Mouse (Mus musculus) heart, embryonic 15.5 days (tissue): ENCODE results near the gene Rfx1. TPM values are rescaled to one million over a fixed set of nuclear protein-coding genes. Genes with fewer than 3 reads are reported as not detected.

Experiments
- ATAC-seq: fragments of 200-750 bp; cut with Nextera tagmentation; replicated peaks from 2 replicates; pipeline ENCODE4 v1.8.0; 2017; ENCODE audit warnings: low read depth, moderate TSS enrichment; ENCODE audit not compliant: insufficient number of reproducible peaks, insufficient read depth, low FRiP score
- H3K27ac ChIP-seq: fragments of 300-500 bp; sonication (generic); 2 replicates; pipeline ENCODE4 v1.5.1; 2015; ENCODE audit warnings: mild to moderate bottlenecking, inconsistent platforms
- H3K27me3 ChIP-seq: fragments of 300-500 bp; sonication (generic); 2 replicates; pipeline ENCODE4 v1.6.1; 2015; ENCODE audit warnings: inconsistent platforms
- H3K36me3 ChIP-seq: fragments of 300-500 bp; sonication (generic); 2 replicates; pipeline ENCODE4 v1.6.1; 2015; ENCODE audit warnings: mild to moderate bottlenecking, inconsistent platforms
- H3K4me1 ChIP-seq: fragments of 300-500 bp; sonication (generic); replicated peaks from 2 replicates; pipeline ENCODE4 v1.6.1; 2015; ENCODE audit warnings: inconsistent platforms
- H3K4me2 ChIP-seq: fragments of 300-500 bp; sonication (generic); 2 replicates; pipeline ENCODE4 v1.6.1; 2015; ENCODE audit warnings: inconsistent platforms, mild to moderate bottlenecking, moderate library complexity
- H3K4me3 ChIP-seq: fragments of 300-500 bp; sonication (generic); 2 replicates; pipeline ENCODE4 v1.5.1; 2015; ENCODE audit warnings: mild to moderate bottlenecking, inconsistent platforms
- H3K9ac ChIP-seq: fragments of 300-500 bp; sonication (generic); 2 replicates; pipeline ENCODE4 v1.6.1; 2015; ENCODE audit warnings: mild to moderate bottlenecking, inconsistent platforms
- H3K9me3 ChIP-seq: fragments of 300-500 bp; sonication (generic); replicated peaks from 2 replicates; pipeline ENCODE4 v1.6.1; 2016; ENCODE audit warnings: inconsistent platforms
- WGBS: fragments of 180-500 bp; shearing (Covaris S2); methylation state at CpG from one replicate; pipeline ENCODE4 v1.1.7; 2015; ENCODE audit warnings: mixed read lengths; 5-methylcytosine and 5-hydroxymethylcytosine counted together
- polyA plus RNA-seq: library from polyadenylated mRNA; unstranded; fragments of >200 nt; fragmentation: Nextera tagmentation; extraction: Ambion mirVana; gene quantifications from 2 replicates; pipeline ENCODE4 v1.2.1, GENCODE M21; 2015

Rfx1 gene
- polyA plus RNA-seq, 1 experiment from 2014 or later: 4.5 TPM

DNA sequence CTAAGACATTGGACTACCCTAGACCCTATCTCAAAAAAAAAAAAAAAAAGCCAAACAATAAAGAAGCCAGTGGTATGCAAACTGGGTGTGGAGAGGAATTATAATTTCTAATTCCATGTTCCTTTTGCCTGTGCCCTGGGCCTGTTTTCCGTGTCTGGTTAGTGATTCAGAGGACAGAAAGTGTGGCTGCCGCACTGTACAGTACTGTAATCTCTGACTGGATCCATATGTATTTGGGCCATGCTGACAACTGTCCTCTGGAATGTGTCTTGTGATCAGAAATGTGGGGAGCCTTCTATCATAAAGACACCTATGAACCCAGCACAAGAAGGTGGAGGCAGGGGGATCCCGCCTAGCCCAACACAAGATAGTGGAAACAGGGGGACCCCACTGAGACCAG lies 55.5 kb downstream of the Rfx1 start:
- 62% methylated on average over 3 of the region's 3 CpGs for WGBS
- no peaks in the 10 kb centered on the region for H3K27me3 ChIP-seq
- no peak overlapping the region for H3K4me3 ChIP-seq
- no peaks in the 10 kb centered on the region for H3K9me3 ChIP-seq
- H3K27ac ChIP-seq: no peak overlapping the region
- ATAC-seq: no peak
- H3K4me1 ChIP-seq: no peaks in the 10 kb centered on the region
- H3K9ac ChIP-seq: no peak overlapping the region
- no peaks in the 10 kb centered on the region for H3K36me3 ChIP-seq
- no peak overlapping the region for H3K4me2 ChIP-seq

DNA sequence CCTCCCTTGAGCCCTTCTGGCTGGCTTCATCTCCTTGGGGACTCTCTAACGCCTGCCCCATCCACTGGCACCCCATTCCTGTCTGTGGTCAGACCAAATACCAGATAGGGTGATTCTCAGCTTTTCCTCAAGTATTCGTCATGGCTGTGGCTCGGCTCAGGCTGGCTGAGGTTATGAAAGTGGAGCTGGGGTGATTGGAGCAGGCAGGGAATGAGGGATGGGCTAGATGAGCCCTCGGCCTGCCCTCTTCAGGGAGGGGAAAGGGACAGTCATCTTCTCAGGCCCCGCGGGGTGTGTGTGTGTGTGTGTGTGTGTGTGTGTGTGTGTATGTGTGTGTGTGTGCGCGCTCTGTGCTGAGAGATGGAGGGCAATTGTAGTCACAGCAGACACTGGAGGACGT lies 59.0 kb downstream of the Rfx1 start, which contains the start of gene Podnl1:
Gene Podnl1, plus strand, starts transcription at position 334 of the 400 bp plus-strand sequence.
- Histone ChIP-seq H3K4me3 (no peak within 1 kb of the TSS), H3K4me1 (peaks cover 2% of the 10 kb centered on the region; the same call in 1 of the 2 replicates), H3K9me3 (no peaks in the 10 kb centered on the region), H3K4me2 (no peak within 1 kb of the TSS), H3K36me3 (no peaks in the 10 kb centered on the region), H3K27ac (no peak within 1 kb of the TSS), H3K9ac (no peak within 1 kb of the TSS), H3K27me3 (peaks cover 6% of the 10 kb centered on the region; the same call in 1 of the 2 replicates)
- WGBS: 51% methylated on average over 9 of the region's 9 CpGs
- ATAC-seq: no peak

DNA sequence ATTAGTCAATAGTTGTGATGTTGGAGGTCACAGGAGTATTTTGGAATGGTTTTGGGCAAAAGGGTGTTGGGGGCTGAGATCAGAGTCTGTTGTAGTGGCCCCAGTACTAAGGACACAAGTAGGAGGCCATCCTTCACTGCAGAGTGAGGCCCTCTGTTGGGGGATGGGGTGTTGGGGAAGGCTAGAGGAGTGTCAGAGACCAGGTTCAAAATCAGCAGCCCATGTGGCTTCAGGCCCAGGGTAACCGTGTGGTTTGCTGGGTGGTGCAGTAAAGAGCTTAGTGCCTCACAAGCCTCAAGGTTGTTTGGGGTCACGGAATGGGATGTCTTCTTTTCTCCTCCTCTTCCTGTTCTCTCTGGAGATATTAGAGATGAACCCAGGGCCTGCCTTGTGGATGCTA lies 60.1 kb downstream of the Rfx1 start:
- Histone ChIP-seq H3K4me2 (no peak overlapping the region), H3K36me3 (no peaks in the 10 kb centered on the region), H3K9ac (no peak overlapping the region), H3K4me1 (peaks cover 4% of the 10 kb centered on the region; the same call in 1 of the 2 replicates), H3K27me3 (peaks cover 11% of the 10 kb centered on the region; the same call in 1 of the 2 replicates), H3K9me3 (no peaks in the 10 kb centered on the region), H3K4me3 (no peak overlapping the region), H3K27ac (no peak overlapping the region)
- no peak for ATAC-seq
- WGBS: 61% methylated on average over 2 of the region's 2 CpGs

DNA sequence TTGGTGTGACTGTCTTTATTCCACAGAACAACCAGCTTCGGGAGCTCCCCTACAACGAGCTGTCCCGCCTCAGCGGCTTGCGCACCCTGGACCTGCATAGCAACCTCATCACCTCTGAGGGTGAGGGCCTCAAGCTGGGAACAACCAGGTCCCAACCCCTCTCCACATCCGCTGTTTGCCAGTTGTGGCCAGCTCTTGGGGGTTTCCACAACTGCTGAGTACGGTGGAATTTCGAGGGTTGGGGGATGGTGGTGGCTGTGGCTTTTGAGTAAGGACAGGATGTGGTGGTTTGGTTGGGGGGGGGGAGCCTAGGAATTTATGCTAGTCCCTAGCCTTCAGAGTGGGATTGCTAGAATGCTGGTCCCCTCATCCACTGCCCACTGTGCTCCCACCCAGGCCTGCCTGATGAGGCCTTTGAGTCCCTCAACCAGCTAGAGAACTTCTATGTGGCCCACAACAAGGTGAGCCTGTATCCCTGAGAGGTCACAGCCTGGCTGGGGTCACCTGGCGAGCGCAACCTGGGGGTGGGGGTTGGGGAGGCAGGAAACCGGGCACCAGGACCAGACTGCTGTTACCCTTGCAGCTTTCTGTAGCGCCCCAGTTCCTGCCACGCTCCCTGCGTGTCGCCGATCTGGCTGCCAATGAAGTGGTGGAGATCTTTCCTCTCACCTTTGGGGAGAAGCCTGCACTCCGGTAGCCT lies 60.7 kb downstream of the Rfx1 start:
- H3K4me1 ChIP-seq: peaks cover 4% of the 10 kb centered on the region; the same call in 1 of the 2 replicates
- no peak overlapping the region for H3K9ac ChIP-seq
- H3K36me3 ChIP-seq: 0 out of 2 replicates have a peak, but pooled peaks cover 3% of the 10 kb centered on the region
- no peak overlapping the region for H3K27ac ChIP-seq
- H3K4me3 ChIP-seq: no peak overlapping the region
- ATAC-seq: no peak
- no peak overlapping the region for H3K4me2 ChIP-seq
- 54% methylated on average over 17 of the region's 17 CpGs for WGBS
- peaks cover 11% of the 10 kb centered on the region; the same call in 1 of the 2 replicates for H3K27me3 ChIP-seq
- no peaks in the 10 kb centered on the region for H3K9me3 ChIP-seq

DNA sequence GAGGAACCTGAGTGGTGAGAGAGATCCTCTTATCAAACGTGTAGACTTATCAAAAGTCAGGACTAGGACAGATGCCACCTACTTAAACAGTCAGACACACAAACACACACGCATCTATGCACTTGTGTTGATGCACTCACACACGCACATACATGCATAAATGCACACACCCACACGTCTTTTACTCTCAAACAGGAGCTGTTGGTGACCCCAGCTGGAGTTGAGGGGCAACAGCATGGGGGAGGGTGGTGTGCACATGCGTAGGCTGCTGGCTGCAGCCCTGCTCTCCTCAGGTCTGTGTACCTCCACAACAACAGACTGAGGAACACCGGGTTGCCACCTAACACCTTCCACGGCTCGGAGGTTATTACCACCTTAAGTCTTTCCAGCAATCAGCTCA lies 61.6 kb downstream of the Rfx1 start:
- Histone ChIP-seq H3K9ac (no peak overlapping the region), H3K27ac (no peak overlapping the region), H3K36me3 (peaks cover 11% of the 10 kb centered on the region; the same call in 1 of the 2 replicates), H3K4me1 (peaks cover 4% of the 10 kb centered on the region; the same call in 1 of the 2 replicates), H3K4me2 (no peak overlapping the region), H3K9me3 (no peaks in the 10 kb centered on the region), H3K4me3 (no peak overlapping the region), H3K27me3 (peaks cover 11% of the 10 kb centered on the region; the same call in 1 of the 2 replicates)
- no peak for ATAC-seq
- WGBS: 43% methylated on average over 8 of the region's 8 CpGs

DNA sequence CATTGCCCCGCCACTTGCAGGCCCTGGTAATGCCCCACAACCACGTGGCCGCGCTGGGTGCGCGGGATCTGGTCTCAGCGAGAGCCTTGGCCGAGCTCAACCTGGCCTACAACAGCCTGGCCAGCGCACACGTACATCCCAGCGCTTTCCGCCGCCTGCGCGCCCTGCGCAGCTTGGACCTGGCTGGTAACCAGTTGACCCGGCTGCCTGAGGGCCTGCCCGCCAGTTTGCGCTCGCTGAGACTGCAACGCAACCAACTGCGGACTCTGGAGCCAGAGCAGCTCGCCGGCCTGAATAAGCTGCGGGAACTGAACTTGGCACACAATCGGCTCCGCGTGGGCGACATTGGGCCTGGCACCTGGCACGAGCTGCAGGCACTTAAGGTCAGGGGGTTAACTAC lies 64.2 kb downstream of the Rfx1 start:
- peaks cover 4% of the 10 kb centered on the region; the same call in 1 of the 2 replicates for H3K4me1 ChIP-seq
- H3K9ac ChIP-seq: no peak overlapping the region
- no peak overlapping the region for H3K27ac ChIP-seq
- H3K36me3 ChIP-seq: peaks cover 34% of the 10 kb centered on the region
- H3K9me3 ChIP-seq: no peaks in the 10 kb centered on the region
- no peak overlapping the region for H3K4me3 ChIP-seq
- peaks cover 11% of the 10 kb centered on the region; the same call in 1 of the 2 replicates for H3K27me3 ChIP-seq
- no peak overlapping the region for H3K4me2 ChIP-seq
- ATAC-seq: no peak
- WGBS: 44% methylated on average over 30 of the region's 30 CpGs

DNA sequence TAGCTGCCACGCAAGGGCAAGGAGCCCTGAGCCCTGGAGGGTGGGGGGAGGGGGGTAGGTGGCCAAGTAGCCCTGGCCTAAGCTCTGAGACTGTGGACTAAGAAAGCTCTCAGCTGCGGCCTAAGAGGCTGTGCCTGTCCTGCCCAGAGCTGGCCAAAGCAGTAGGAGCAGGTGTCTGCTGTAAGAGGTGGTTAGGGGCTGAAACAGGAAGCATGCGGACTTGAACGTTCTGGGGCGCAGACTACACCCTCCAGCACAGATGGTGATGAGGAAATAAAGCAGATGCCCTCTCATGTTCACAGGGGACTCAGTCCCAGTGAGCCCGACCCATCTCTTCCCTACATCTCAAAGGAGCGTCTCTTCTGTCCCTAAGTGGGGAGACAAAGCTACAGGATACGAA lies 65.6 kb downstream of the Rfx1 start:
- Histone ChIP-seq H3K36me3 (peaks cover 49% of the 10 kb centered on the region), H3K4me1 (peaks cover 4% of the 10 kb centered on the region; the same call in 1 of the 2 replicates), H3K4me2 (no peak overlapping the region), H3K27me3 (peaks cover 11% of the 10 kb centered on the region; the same call in 1 of the 2 replicates), H3K27ac (no peak overlapping the region), H3K4me3 (no peak overlapping the region), H3K9me3 (no peaks in the 10 kb centered on the region), H3K9ac (no peak overlapping the region)
- no peak for ATAC-seq
- whole genome bisulfite sequencing: 72% methylated on average over 8 of the region's 8 CpGs

DNA sequence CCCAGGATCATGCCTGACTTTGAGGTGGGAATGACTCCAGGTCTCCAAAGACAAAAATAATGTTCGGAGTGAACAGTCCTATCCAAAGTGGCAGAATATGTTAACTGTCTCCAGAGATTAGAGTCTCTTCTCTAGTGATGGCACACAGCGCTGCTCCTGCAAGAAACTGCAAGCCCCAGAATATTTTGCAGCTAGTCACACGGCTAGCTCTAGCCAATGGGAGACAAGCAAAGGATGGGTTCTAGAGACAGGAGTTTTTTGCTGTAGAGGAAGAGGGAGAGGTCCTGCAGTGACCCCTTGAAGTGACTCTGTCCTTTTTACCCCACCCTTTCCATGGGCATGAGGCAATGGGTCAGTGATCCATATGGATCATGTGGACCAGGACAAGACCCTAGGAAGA lies 71.2 kb downstream of the Rfx1 start:
- H3K9me3 ChIP-seq: no peaks in the 10 kb centered on the region
- no peaks in the 10 kb centered on the region for H3K27me3 ChIP-seq
- no peak overlapping the region for H3K27ac ChIP-seq
- no peak for ATAC-seq
- H3K9ac ChIP-seq: no peak overlapping the region
- 88% methylated on average over 3 of the region's 3 CpGs for WGBS
- H3K4me3 ChIP-seq: no peak overlapping the region
- no peaks in the 10 kb centered on the region for H3K4me1 ChIP-seq
- H3K36me3 ChIP-seq: peaks cover 91% of the 10 kb centered on the region
- no peak overlapping the region for H3K4me2 ChIP-seq

DNA sequence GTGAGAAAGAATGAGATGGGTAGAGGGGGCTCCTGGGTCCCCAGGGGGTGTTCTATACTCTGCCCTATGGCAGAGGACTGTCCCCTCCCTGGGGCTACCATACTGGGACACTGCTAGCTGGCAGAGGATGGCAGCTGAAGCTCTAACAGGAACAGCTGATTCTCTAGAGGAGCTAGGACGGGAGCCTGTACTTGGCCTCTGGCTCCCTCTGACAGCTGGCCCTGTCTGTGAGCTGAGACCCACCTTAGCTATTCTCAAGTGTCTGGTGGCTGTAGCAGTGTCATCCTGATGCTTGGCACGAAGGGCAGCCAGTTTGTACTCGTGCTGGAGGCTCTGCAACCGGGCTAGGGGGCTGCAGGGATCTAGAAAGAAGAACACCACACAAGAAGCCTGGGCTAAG lies 74.2 kb downstream of the Rfx1 start:
- Histone ChIP-seq H3K36me3 (peaks cover 77% of the 10 kb centered on the region), H3K4me1 (no peaks in the 10 kb centered on the region; the same call in 1 of the 2 replicates), H3K4me2 (no peak overlapping the region), H3K4me3 (no peak overlapping the region), H3K9me3 (no peaks in the 10 kb centered on the region), H3K9ac (no peak overlapping the region), H3K27me3 (no peaks in the 10 kb centered on the region), H3K27ac (no peak overlapping the region)
- no peak for ATAC-seq
- 76% methylated on average over 4 of the region's 4 CpGs for WGBS

DNA sequence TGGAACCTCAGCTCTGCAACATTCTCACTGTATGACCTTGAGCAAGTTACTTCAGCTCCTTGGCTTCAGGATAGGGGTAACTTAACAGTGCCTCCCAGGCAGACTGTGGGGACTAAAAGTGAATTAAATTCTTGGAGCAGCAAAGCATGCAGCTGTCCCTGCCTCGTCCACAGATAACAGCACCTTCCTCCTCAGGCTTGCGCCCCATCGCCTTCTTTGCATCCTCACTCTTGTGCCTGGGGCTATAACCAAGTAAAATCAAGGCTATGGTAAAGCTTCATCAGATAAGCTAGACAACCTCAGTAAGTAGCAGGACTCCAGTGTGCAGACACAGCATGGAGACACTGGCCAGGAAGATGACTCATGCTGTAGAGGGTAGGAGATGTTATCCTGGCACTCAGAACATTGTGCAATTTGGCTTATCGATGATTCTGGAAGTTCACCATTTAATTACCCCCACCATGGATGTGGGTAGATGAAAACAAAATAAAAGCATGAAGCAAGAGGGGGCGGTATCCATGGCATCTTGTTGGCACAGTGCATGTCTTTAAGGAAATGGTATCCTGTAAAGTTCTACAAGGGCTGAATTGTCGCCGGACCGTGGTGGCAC lies 78.1 kb downstream of the Rfx1 start:
- 89% methylated on average over 8 of the region's 8 CpGs for WGBS
- no peaks in the 10 kb centered on the region for H3K9me3 ChIP-seq

More for the DNA sequence above, 78.1 kb downstream of the Rfx1 start:
- no peak overlapping the region for H3K4me3 ChIP-seq
- no peaks in the 10 kb centered on the region for H3K27me3 ChIP-seq
- H3K4me1 ChIP-seq: peaks cover 22% of the 10 kb centered on the region
- H3K9ac ChIP-seq: no peak overlapping the region
- H3K27ac ChIP-seq: no peak overlapping the region
- ATAC-seq: no peak
- no peak overlapping the region for H3K4me2 ChIP-seq
- H3K36me3 ChIP-seq: peaks cover 40% of the 10 kb centered on the region
